Mouse (Mus musculus): ENCODE measurements around the gene Hecw2.

Hecw2 gene

DNA sequence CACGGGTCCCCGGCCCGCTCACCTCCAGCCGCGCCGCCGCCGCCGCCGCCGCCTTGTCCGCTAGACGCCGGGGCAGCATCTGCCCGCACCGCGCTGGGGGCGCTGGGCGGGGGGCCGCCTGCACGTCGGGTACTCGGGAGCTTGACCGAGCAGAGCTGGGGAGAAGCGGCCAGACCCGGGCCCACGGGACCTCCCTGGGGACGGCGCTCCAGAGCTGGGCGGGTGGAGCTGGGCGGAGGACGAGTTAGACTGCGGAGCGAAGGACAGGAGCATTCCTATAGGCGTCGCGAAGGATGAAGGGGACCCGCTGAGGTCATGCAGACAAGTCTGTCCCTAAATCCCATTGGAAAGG, at the start of gene Hecw2:
Gene Hecw2, minus strand, starts transcription at position 215 of the 352 bp plus-strand sequence.
- peak; percentile 75 for DNase-seq

- no peak for DNase-seq
Observed at GRCm38 (mm10) chr1:54242722-54243121, 47.8 kb upstream of the Hecw2 start.

- no peak for DNase-seq
Observed at GRCm38 (mm10) chr1:54220273-54220672, 25.3 kb upstream of the Hecw2 start.

DNA sequence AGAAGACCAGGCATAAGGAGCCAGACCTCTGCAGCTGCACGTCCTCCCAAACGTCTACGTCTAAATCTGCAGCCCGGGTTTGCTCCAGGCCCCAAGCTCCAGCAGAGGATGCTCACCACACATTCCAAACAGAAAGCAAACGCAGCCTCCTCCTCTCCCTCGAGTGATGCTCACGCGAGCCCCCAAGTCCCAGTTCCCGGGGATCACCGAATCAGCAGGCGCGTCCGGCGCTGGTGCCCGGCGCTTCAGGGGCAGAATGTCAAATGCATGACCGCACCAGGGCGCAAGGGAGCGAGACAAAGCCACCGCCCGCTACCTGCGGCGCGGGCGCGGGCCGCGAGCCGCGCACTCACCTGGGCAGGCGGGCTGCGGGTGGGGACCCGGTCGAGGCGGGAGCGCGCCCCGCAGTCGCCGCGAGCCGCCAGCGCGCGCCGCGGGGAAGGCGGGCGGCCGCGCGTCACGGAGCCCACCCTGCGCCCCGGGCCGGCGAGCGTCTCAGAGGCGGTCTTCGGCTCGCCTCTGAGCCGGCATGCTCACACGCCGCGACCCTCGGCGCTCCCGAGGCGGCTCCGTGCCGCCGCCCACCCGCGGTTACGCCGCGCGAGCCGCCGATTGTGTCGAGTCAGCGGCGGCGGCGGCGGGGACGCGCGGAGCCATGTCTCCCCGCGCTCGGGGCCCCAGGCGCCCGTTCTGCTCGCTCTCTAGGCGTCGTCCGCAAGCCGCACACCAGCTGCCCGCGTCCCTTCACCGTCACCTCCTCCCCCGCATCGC, 600 bp downstream of the Hecw2 start:
- DNase-seq: peak; percentile 83

DNA sequence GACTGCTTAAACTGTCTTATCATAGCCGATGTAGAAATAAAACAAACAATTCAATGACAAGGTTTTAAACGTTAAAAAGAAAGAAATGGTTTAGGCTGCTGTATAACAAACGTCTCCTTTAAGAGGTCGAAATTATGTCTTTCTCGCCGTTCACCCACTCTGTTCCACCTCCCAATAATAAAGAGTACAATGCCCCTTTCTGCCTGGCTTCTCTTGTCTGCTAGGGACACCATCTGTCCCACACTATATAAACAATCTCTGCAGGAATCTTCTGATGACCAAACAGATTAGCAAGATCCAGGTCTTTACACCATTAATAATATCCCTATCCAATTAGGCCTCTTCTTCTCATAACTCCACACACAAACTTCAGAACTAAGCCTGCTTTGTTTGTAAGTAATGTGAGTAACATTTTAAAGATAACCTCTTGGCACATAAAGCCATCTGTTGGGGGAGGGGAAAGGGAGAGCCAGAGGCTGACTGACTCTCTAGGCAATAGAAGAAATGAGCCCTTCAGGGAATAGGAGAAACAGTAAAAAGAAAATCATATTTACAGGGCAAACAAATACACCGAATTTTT, 1.7 kb downstream of the Hecw2 start:
- peak; percentile 37 for DNase-seq

DNA sequence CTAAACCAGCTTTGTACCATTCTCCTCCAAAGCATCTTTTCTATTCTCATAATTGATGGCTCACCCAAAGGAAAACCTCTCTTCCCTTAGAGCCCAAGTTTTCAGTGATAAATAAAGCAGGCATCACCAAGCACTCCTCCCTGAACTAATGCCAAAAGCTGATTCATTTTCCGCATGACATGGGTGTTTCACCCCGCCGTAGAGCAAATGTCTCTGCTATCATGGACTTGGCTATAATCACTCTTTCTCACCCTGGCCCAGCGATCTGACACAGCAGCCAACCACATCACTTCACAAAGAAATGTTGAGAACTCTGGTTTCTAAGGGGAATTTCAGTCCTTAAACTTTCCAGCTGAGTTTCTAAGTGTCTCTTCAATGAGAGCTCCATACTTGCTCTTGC, 7.4 kb downstream of the Hecw2 start:
- no peak for DNase-seq

DNA sequence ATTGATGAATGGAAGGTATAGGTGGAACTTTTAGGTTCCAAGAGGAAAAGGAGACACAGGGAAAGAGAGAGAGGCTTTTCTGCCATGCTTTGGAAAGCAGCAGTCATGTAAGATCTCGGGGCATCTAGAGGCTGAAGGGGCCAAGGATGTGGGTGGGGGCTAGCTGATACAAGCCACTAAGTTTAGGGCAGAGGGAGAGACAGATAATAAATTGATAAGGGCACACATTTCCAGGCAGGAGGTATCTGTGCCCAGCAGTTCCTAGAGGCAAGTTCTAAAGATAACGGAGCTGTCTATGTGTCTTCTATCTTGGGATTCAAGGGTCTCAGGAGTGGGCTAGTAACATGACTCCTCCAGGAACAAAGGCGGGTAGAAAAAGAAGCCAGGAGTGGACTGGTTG, 8.6 kb downstream of the Hecw2 start:
- DNase-seq: no peak

- DNase-seq: no peak
Observed at GRCm38 (mm10) chr1:54180663-54181062, 14.3 kb downstream of the Hecw2 start.

DNA sequence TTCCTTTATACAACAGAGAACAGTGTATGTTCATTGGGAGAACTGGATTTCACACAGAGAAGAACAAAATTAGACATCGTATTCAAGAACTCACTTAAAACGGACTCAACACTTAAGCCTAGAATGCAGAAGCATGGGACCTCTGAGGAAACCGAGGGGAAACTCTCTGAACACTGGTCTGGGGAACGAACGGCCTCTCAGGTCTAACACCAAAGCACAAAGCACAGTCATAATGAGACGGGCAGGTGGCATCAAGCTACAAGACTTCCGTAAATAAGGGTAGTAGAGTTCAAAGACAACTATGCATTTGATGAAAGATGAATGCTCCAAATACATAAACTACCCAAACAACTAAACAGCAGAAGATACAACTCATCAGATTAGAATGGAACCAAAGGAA, 15.8 kb downstream of the Hecw2 start:
- no peak for DNase-seq

GRCm38 (mm10) chr1:54176592-54176991, 18.4 kb downstream of the Hecw2 start:
- DNase-seq: no peak

DNA sequence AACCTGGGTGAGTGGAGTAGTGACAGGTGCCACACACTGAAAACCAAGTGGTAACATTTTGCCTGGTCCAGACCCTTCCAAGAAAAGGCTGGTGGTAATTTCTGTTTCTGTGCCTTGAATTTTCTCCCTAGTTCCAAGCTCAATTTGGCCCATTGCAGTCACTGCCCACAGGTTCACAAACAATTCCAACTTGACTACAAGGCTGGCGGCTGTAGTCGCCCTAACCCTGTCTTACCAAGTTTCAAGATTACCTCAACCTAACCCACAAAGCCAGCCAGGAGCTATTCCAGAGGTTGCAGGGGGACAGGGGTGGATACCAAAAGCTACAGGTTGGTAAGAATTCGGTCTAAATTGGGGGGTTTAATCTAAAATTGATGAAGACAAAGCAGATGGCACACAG, 27.0 kb downstream of the Hecw2 start:
- no peak for DNase-seq

GRCm38 (mm10) chr1:54159531-54159930, 35.4 kb downstream of the Hecw2 start:
- no peak for DNase-seq

DNA sequence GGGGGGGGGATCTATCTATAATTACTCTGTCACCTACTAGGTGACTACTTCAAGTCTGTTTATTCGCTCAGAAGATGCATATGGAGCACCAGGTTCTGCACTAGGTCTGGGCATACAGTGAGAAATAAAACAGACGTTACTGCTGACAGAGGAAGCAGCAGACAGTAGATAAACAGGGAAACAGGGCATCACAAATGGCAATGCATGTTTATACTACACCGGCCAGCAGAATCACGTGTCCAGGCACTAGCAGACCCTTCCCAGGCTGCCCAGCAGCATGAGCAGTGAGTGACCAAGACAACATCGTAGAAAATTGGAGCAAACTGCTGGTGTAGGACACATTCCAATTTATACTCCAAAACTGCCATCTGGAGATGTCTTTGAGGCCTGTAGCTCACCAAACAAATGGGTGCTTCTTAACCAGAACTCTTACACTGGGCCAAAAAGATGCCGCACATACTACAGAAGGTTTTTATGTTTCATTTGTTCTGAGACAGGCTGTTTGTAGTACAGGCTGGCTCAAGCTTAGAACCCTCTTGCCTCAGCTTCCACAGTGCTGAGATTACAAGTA, 41.7 kb downstream of the Hecw2 start:
- DNase-seq: peak; percentile 31

GRCm38 (mm10) chr1:54145106-54145505, 49.9 kb downstream of the Hecw2 start:
- no peak for DNase-seq

DNA sequence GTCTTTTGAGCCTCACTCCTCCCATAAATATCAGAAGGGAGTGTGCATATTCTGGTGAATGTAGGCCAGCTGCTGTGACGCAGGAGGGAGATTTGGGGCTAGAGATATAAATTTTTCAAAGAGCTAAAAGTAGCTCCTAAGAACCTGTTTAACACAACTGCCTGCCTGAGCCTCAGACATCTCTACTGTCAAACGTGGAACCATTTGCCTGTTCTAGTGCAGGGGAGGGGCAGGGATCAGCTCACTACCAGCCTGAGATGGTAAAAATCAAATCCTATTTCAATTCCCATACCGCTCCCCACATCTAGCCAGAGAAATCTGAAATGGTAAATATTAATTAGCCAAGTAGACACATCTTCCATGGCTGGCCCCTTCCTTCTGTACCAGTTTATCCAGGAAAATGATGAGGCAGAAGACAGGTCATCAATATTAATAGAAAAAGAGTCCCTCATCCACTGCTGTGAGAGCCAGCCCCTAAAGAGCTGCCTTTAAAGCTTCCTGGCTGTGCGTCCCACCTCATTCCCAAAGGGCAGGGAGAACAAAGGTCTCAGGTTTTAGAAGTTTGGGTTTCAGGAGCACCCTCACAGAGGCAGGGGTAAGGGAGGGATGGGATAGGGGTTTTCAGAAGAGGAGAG, 61.0 kb downstream of the Hecw2 start:
- no peak for DNase-seq

DNA sequence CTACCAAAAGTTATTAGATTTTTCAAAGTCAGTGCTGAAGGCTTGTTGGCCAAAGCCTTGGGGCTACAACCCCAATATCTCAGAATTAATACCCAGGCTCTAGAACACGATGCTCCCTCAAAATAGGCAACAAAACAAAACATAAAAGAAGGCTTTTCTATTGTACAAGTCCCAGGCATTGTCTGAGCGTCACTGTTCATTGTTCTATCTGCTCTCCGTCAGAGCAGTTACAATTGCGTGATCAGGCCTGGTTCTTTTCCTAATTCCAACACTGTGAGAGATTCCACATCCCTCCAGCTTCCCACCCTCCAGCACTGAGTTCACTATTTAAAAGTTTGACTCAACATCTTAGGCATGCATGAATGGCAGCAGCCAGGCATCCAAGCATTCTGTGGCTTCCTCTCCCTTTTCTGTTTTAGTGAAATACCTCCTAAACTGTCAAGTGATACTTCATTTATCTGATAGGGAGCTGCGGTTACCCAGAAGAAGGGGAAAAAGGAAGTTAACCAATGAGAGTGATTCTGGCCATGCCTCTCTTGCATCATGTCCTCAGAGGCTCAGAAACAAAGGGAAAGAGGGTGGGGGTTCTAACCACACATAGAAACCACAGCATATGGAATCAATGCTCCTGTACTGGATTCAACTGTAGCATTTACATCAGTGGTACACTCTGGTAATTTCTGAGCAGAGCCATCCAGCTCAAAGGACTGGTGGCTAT, 66.1 kb downstream of the Hecw2 start:
- no peak for DNase-seq

GRCm38 (mm10) chr1:54126991-54127742, 67.8 kb downstream of the Hecw2 start:
- DNase-seq: no peak

- DNase-seq: no peak
Observed at GRCm38 (mm10) chr1:54122551-54122950, 72.4 kb downstream of the Hecw2 start.

DNA sequence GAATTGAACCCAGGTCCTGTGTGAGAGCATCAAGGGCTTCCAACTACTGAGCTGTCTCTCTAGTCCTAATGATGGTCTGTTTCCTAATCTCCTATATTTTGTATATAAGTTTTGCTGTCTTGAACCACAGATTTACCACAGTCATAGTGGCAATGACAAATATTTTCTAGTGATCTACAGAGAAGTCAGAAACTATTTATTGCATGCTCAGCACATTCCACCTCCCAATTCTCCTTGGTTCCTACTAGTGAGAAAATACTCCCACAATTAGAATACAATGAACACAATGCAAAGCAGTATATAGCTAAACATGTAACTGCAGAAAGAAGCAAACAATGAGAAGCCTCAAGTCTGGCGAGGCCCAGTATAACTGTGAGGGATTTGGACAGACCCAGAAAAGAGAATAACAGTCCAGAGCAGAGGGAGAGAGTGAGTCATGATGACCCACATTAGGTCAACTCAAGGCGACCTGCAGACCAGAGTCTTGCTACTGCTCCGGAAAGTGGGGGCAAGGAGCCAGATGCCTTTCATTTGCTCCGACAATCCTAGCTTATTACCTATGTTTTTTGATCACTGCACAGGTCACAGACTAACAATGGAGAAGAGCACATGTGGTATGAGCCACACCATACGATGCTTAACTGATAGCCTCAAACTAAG, 73.8 kb downstream of the Hecw2 start:
- no peak for DNase-seq

- no peak for DNase-seq
Observed at GRCm38 (mm10) chr1:54119638-54120320, 75.2 kb downstream of the Hecw2 start.

DNA sequence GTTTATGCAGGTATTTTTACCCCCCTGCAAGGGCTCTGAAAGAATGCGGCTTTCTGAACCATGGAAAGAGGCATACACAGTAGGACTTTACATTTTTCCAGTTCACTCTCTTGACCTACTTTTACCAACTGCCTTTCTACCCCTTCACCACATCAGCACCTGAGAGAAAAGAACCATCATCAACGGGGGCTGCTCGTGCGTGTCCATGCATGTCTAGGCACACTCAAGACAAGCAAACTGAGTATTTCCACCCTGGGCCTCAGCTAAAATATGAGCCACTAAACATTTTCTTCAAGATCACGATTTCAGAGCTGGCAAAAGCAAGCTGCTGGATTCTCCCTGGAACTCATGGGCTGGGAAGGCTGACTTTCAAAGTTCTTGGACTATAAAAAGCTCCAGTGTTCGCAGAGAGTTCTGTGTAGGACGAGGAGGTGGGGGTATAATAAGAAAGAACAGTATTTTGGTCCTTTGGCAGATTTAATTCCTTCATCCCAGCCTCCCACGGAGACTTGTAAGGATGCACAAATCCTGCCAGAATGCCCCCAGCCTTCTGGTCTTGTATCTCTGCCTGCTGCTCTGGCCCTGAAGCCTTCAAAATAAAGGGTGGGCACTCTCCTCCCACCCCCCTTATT, 76.5 kb downstream of the Hecw2 start:
- no peak for DNase-seq
